Mouse (Mus musculus): ENCODE data around the gene Ireb2.
"Not testable (repeated sequence)": the region's sequence is repeated elsewhere in the genome, so short reads cannot be mapped to it uniquely, and the experiment has no call there.

Gene Ireb2

GRCm38 (mm10) chr9:54909446-54909845 lies 45.9 kb downstream of the Ireb2 start:
- DNase-seq: no peak

- DNase-seq: no peak
Measured at GRCm38 (mm10) chr9:54915576-54915975, 52.0 kb downstream of the Ireb2 start.

GRCm38 (mm10) chr9:54916401-54916800 lies 52.8 kb downstream of the Ireb2 start:
- DNase-seq: no peak

- peak; percentile 94 to 97 for DNase-seq
Measured at GRCm38 (mm10) chr9:54917010-54917677, 53.6 kb downstream of the Ireb2 start, which contains the start of gene Hykk. Gene Hykk, plus strand, starts transcription at chr9:54917283.

DNA sequence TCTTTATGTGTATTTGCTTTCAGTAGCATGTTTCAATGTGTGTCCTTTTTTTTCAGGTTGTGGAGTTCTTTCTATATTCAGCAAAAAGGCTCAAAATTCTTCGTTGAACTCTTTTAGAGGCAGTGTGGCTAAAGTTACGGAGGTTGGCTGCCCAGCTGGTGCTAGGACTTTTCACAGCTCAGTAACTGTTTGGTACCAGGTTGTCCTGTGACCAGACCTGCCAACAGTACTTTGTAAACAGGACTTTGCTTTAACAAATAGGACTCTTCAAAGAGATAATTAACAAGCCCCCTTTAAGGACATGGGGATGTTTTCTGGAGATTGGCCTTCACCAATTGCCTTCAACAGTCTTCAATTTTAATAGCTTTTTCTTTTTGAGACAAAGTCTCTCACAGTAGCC lies 54.6 kb downstream of the Ireb2 start:
- DNase-seq: peak; percentile 29 to 66

DNA sequence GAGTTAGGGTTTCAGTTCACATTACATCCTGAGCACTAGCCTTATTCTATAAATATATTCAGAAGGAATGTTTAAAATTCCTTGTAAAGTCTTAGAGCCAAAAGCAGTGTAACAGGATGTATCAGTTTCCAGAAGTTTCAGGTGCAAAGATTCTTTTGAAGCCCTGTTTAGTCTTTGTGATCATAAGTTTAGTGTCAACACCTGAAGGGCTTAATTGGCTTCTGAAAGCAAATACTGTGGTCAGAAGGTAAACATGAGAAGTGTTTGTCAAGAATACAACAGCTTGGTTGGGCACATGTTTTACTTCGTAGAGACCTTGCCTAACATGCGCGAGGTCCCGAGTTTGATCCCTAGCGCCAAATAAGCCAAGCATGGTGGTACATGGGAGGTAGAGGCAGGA lies 55.2 kb downstream of the Ireb2 start:
- no peak for DNase-seq

- peak; percentile 64 to 85 for DNase-seq
Measured at GRCm38 (mm10) chr9:54919946-54920345, 56.4 kb downstream of the Ireb2 start.

- peak; percentile 67 to 70 for DNase-seq
Measured at GRCm38 (mm10) chr9:54930741-54931140, 67.2 kb downstream of the Ireb2 start.

GRCm38 (mm10) chr9:54931765-54932164 lies 68.2 kb downstream of the Ireb2 start:
- peak in 1 of 2 experiments; percentile 22 for DNase-seq

- DNase-seq: peak in 1 of 2 experiments; percentile 50
Measured at GRCm38 (mm10) chr9:54932379-54932778, 68.8 kb downstream of the Ireb2 start.

DNA sequence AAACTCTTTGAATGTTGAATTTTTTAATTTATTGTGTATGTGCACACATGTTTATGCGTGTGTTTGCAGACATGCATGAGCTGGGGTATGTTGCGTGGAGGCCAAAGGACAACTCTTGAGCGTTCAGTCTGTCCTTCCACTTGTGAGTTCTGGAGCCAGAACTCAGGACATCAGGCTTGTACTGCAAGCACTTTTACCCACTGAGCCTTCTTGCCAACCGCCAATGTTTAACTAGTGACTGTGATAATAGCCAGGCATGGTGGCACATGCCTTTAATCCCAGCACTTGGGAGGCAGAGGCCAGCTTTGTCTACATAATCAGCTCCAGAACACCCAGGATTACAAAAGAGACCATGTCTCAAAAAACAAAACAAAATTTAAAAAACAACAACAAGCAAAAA lies 78.5 kb downstream of the Ireb2 start:
- DNase-seq: peak; percentile 41 to 68

GRCm38 (mm10) chr9:54944467-54944866 lies 80.9 kb downstream of the Ireb2 start:
- no peak for DNase-seq

GRCm38 (mm10) chr9:54946256-54946655 lies 82.7 kb downstream of the Ireb2 start:
- DNase-seq: no peak

DNA sequence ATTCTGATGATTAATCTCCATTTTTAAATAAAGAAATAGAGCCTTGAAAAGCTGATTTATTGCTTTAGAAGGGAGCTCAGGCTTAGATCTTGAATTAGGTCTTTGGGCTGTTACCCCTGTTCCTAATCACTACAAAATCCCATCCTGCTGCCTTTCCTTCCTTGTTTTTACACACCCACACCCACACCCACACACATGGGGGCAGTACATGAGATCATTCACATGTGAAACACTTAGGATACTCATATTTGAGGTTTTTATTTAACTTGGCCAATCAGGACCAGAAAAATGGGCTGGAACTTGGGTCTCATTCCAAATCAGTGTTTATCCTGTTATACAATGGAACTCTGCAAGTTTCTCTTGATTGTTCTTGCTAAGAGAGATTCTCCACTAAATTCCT lies 85.9 kb downstream of the Ireb2 start:
- no peak for DNase-seq

DNA sequence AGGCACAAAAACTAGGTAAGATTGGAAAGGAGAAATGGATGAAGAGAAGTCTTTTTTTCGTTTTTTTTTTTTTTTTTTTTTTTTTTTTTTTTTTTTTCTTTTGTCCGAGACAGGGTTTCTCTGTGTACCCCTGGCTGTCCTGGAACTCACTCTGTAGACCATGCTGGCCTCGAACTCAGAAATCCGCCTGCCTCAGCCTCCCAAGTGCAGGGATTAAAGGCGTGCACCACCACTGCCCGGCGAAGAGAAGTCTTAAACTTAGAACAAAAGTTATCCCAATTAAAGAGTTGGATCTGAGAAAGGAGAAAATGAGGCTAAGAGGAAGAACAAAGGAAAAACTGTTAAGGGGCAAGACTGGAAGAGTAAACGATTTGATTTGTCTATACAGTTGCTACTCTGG lies 86.6 kb downstream of the Ireb2 start:
- not testable (repeated sequence) for DNase-seq

GRCm38 (mm10) chr9:54950575-54951321 lies 87.2 kb downstream of the Ireb2 start, which contains the start of the genes Psma4 and AY074887:
Gene Psma4, plus strand, starts transcription at chr9:54950790.
Gene AY074887, minus strand, starts transcription at chr9:54950998.
- DNase-seq: peak; percentile 92 to 95

DNA sequence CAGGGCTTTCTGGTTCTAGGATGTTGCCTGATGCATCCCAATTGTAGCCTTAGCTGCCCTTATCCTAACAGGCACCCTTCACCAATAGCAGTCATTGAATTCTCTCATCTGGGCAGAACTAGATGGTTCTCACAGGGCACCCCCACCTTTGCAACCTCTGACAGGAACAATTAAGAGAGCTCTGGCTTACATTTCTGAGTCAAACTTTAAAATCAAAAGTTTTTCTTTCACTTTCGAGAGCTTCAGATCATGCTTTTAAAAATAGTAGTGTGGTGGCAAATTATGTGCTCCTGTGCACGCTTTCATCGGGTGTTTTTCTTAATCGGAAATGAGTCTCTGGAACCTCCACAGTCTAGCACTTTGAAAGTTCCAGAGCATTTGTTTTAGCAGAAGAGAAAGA lies 97.5 kb downstream of the Ireb2 start:
- DNase-seq: no peak
